Mouse (Mus musculus): ENCODE results near the gene Hip1r. TPM values are rescaled to one million over a fixed set of nuclear protein-coding genes. Genes with fewer than 3 reads are reported as not detected.

The Hip1r gene
- total RNA-seq, 2 experiments from 2014 or later: 7.2 to 11.1 TPM

DNA sequence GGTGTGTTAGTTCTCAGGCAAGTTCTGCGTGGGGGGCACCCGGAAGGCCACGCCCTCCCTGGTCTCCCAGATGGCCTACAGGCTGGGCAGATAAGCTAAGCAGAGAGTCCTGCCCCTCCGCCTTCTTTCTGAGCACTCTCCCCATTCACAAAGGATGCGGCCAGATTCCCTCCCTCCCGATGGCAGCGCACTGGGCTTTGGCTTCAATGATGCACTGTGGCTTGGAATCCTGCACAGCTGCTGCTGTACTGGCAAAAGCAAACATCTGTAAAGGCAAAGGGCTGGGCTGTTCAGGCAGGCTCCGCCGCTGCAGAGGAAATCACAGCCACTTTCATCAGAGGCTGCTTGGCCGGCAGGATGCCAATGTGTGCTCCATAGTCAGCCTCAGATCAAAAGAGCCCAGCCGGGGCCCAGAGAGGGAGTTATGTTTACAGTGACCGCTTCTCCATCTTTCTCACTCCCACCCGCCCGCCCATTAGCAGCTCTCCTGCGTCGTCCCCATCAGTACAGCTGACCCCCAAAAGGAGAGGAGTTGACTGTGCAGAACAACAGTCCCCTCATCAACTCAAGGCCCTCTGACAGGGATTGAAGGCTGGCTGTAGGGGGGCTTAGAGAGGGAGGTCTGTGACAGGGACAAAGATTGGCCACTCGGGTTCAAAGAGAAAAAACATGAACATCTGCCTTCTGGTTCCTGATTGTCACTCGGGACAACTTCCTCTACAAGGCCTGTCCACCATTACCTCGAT, 37.7 kb downstream of the Hip1r start:
- intact Hi-C loops (cut with DNase I; ENCODE audit: low total_unique reads): loop anchor here (5.0 kb wide), 1 partner anchor 36 kb away; no protein-coding TSS in a partner anchor
- peak; percentile 75 for DNase-seq

DNA sequence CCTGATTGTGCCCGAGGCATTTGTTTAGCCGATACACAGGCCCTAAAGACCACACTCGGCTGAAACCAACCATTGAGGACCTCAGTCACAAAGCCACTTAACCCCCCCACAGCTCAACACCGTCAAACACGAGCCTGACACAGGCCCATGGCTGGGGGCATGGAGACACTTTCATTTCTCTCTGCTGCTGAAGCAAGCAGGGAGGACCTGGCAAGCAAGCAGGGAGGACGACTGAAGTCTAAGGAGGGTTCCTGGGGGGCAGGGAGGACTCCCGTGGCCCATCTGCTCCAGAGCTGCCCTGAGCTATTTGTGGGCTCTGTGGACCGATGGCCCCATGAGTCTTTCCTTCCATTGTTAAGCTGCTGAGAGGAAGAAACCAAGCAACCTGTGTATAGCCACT, 38.5 kb downstream of the Hip1r start:
- intact Hi-C loops (cut with DNase I; ENCODE audit: low total_unique reads): loop anchor here (5.0 kb wide), 1 partner anchor 35 kb away; no protein-coding TSS in a partner anchor
- no peak for DNase-seq

DNA sequence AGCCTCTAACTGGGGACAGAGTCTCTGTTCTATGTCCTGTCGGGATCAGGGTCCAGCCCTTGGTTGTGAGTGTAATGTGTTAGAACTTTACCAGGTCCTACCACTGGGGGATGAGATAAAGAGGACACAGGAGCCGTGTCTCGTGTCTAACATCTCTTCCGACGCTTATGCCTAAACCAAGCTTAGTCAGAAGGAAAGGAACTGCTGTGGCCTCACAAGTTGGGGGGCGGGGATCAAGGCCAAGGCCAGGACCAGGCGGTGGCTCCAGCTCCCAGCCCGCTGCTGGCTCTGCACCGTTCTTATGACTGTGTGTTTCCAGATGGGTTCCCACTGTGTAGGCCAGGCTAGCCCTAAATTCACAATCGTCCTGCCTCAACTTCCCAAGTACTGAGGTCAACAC, 39.5 kb downstream of the Hip1r start:
- intact Hi-C loops (cut with DNase I; ENCODE audit: low total_unique reads): loop anchor here (5.0 kb wide), 1 partner anchor 34 kb away; no protein-coding TSS in a partner anchor
- no peak for DNase-seq

DNA sequence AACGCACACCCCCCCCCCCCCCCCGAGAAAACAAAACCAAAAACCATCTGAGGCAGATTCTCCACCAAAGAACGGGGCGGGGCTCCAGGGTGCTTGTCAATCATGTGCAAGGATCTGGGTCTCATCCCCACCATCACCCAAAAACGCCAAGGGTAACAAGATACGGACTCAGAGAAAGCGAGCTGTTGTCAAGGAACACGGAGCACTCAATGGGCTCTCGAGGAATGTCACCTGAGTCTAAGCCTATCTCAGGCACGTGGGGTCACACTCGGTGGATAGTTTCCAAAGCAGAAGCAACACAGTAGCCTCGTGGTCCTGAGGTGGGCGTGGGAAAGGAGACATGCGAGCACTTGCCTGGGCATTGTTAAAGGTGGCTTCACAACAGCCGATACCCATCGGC, 40.3 kb downstream of the Hip1r start:
- intact Hi-C loops (cut with DNase I; ENCODE audit: low total_unique reads): loop anchor here (5.0 kb wide), 1 partner anchor 34 kb away; no protein-coding TSS in a partner anchor
- DNase-seq: no peak

DNA sequence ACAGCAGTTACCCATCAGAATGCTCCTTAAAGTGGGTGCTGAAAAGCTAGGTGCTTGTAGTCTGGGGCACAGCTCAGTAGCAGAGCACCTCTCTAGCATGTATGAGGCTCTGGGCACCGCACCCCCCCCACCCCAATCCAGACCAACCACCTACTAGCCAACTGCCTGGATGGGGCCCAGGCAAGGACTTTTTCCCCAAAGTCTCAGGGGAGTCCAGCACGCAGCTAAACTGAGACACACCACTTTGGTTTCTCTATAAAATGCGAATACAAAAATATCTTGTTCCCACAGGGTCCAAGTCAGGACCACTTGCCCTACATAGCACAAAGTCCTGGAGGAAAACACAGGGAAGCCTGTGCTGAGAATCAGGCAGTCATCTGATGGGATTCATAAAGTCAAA, 40.8 kb downstream of the Hip1r start:
- no peak for DNase-seq
- intact Hi-C loops (cut with DNase I; ENCODE audit: low total_unique reads): loop anchor here (5.0 kb wide), 1 partner anchor 33 kb away; no protein-coding TSS in a partner anchor

DNA sequence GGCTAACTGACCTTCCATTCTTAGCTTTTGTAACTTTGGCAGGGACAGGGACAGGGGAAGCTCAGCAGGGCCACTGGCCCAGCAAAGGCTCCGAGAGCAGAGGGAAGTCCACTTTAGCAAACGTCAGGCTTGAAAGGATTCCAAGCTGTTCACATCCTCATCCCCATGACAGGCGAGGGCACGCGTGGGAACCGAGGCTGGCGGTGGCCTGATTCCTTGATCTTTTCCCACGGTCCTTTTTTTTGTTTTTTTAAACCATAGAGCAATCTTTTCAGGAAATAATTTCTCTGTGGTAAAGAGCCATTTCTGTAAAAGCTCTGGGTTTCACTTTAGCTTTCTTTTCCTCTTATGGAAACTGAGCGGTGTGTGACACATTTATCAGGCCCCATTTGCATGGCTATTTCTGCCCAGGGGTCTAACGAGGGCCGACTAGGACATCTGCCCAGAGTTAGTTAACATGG, 41.4 kb downstream of the Hip1r start:
- no peak for DNase-seq
- intact Hi-C loops (cut with DNase I; ENCODE audit: low total_unique reads): loop anchor here (5.0 kb wide), 1 partner anchor 32 kb away; no protein-coding TSS in a partner anchor

DNA sequence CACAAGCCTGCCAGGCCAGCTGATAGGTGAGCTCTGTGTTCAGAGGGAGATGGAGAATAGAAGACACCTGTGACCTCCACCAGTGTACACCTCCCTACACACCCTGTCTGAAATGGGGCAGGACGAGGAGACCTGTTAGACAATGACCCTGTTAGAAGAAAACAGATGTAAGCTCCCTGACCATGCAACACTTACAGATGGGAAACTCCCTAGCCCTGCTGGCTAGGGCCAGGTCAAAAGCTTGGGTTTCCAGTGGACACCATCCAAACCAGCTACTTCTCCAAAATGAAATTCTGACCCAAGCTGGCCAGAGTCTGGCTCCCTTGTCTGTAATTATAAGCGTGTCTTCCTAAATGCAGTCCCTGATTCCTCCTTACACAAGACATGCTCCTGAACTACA, 42.3 kb downstream of the Hip1r start:
- DNase-seq: no peak
- intact Hi-C loops (cut with DNase I; ENCODE audit: low total_unique reads): no loop called here

DNA sequence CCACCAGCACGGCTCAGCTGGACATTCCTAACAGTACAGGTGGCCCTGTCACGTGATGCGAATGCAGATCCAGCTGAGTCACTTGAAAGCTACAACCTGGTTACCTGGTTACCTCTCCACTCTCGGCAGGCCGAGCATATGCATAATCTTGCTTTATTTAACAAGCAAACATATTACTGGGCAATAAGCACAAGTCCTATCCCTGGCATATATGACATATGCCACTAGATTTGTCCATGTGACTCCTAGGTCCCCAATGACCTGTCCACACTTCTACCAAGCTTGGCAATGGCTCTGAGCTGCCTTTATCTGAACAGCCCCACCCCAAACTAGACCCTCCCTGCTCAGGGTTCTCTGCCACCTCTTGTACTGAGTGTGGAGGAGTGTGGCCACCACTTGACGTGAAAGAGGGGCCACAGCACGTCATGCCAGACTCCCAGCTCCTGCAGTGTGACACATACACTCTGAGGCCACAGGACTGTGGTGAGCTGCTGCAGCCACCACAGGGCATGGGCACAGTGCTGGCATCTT, 42.9 kb downstream of the Hip1r start:
- intact Hi-C loops (cut with DNase I; ENCODE audit: low total_unique reads): no loop called here
- no peak for DNase-seq

DNA sequence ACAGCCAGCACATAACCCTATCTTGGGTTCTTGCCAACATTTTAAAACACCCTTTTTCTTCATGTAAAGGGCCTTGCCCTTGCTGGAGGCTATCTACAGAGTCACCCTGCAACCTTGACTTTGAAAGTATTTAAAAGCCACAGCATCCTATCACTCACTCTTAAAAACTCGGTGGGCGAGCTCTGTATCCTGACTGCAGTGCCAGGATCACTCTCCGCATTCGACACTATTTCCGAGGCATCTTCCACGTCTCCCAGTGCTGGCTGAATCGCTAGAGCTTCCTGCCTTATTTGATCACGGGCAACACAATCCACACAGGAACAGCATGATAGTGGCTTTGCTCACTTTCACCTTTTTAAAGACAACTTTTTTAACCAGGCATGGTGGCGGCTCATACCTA, 44.5 kb downstream of the Hip1r start:
- no peak for DNase-seq
- intact Hi-C loops (cut with DNase I; ENCODE audit: low total_unique reads): no loop called here

DNA sequence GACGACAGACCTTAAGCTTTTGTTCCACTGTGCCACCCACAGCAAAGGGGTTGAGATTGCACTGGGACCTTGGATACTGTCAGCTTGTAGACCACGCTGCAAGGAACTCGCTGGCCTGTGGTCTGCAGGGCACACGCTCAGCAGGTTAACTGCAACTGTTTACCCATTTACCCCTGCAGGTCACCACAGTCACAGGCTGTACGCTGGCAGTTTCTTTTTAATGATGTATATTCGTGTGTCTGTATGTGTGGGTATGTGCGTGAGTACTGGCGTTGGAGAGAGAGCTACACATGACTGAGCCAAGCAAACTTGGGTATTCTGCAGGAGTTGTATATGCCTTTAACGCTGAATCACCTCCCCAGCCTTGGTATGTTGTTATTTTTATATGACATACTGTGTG, 45.2 kb downstream of the Hip1r start:
- intact Hi-C loops (cut with DNase I; ENCODE audit: low total_unique reads): no loop called here
- DNase-seq: no peak

DNA sequence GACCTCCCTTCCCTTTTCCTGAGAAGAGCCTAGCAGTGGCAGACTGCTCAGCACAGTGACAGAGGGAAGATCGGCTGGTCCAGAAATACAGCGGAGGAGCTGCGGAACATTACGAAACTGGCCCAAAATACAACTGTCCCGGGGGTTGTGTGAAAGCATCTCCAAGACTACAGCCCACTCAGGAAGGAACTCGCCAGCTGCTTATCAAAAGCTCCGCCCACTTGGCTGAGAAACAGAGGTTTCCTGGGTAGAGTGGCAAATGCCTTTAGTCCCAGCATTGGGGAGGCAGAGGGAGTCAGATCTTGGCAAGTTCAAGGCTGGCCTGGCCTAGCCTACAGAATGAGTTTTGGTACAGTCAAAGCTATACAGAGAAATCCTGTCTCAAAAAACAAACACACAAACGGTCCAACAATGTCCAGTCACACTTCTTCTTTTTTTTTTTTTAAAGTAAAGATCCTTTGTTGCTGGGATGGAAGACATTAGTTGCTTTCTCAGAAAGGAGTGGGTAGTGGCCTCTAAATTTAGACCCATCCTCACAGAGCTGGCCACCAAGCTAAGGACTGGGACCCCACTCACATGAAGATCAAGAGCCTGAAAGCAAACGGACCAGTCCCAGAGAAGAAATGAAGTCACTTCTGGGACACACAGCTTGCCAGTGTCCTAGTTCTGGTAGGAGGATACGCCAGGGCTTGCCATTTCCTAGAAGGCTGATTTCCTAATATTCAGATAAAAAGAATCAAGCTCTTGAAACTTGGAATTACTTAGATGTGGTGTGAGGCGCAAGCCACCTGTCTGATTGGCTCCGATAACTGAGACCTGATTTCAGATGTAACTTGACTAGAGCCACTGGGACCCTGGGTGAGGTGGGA, 46.2 kb downstream of the Hip1r start:
- intact Hi-C loops (cut with DNase I; ENCODE audit: low total_unique reads): no loop called here

DNA sequence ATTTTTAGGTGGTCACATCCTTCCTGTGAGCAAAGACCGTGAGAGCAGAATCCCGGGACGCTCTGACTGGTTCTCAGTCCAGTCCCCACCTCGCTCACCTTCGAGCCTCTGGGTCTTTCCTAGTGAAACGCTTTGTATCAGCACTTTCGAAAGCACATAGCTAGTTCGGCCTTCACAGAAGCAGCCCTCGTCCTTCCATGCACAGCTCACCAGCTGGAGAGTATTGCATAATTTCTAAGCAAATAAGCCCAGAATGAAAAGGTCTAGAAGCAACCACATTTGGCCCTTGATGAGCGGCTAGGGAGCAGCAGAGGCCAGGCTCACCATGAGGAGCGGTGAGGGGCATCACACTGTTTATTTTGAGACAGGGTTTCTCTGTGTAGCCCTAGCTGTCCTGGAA, 47.7 kb downstream of the Hip1r start:
- no peak for DNase-seq
- intact Hi-C loops (cut with DNase I; ENCODE audit: low total_unique reads): no loop called here

More for the DNA sequence above, 46.2 kb downstream of the Hip1r start:
- DNase-seq: no peak

DNA sequence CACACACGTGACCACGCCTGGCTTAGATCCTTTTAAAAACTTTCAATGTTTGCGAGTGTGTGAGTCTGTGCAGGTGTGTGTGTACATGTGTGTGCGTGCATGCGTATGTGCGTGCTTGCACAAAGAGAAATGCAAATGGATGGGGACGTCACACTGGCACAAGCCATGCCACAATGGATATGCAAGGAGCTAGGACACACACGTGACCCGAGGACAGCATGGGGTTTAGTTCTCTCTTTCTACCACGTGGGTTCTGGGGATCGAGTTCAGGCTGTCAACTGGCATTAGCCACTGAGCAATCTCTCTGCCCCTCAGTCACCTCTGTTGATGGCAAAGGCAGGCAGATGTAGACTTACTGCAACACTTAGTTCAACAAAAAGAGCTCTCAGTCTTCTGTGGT, 48.3 kb downstream of the Hip1r start:
- intact Hi-C loops (cut with DNase I; ENCODE audit: low total_unique reads): no loop called here

DNA sequence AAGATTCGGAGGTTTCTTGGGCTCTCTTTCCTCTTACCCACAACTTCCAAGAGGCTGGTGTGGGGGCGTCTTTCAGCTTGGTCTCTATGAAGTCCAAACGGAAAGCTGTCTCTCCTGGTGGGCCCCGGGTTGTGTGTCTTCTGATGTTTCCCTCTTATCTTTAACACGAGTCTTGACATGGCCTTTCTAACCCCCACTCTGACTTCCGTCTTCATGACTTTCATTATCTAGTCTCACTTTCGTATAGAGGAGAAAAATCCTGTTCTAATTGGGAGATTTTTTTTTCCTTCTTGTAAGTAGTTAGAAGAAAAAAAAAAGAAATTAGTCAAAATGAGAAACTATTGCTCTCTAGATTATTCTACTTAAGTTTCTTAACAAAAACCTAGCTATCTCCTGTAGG, 48.9 kb downstream of the Hip1r start:
- no peak for DNase-seq
- intact Hi-C loops (cut with DNase I; ENCODE audit: low total_unique reads): no loop called here

More for the DNA sequence above, 48.3 kb downstream of the Hip1r start:
- no peak for DNase-seq

DNA sequence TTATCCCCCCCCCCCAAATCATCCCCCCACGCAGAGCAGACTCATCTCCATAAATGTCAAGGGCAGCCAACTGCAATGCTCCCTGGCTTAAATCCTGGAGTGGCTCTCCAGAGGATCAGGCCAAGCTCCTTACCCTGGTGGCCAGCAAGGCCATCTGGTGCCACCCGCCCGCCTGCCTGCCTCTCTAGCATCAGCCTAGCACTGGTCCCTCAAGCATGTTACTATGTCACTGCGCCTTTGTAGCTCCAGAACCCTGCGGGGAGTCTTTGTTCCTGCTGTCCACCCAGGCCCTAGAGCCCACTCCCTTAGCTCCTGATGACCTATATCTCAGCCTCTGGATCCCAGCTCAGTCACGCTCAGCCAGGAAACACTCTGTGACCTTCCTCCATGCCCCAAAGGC, 51.2 kb downstream of the Hip1r start:
- no peak for DNase-seq
- intact Hi-C loops (cut with DNase I; ENCODE audit: low total_unique reads): no loop called here

DNA sequence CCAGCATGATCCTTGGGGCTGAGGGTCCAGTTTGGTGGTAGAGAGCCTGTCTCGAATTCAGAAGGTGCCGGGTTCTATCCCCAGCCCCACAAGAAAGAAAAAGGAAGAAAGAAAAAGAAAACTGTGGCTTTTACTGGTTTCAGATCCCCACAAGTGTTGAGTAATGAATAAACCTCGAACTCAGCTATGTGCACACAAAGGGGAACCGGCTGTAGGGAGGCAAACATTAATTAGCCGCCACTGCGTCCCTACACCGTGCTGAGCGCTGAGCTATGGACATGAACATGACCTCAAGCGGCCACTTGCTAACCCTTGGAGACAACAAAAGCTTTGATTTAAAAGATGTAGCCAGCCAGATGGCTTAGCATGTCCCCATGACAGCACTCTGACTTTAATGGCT, 51.7 kb downstream of the Hip1r start:
- intact Hi-C loops (cut with DNase I; ENCODE audit: low total_unique reads): no loop called here
- DNase-seq: no peak

DNA sequence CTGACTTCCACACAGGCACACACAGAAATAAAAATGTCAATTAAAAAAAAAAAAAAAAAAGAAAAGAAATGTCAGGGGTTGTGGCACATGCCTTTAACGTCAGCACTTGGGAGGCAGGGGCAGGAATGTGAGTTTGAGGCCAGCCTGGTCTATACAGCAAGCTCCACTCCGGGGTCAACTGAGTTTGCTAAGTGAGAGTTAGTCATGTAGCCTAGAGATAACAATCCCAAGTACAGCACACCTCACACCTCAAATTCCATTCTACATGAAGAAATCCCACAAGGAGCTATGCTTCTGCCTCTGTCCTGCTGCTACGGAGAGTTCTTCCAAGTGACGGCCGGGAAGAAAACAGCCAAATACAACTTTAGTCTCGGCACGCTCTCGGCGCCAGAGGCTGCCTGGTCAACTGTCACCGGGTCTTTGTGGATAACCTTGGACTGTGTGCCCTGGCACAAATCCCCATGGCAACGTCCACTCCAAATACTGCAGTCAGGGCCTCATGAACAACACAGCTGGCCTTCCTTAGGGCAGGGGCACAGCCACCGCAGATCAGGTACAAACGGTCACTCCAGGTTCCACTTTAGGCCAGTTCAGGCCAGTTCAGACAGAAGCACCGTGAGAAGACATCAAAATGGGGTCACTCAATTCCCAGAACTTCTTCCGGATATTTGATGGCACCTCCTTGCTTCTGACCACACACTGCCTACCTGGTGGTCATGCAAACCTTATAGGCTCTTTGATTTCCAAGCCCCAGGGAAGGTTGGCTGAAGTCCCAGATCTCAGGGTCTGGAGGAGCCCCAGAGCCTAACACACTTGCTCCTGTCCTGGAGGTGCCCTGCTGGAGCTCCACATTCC, 52.4 kb downstream of the Hip1r start:
- DNase-seq: no peak

DNA sequence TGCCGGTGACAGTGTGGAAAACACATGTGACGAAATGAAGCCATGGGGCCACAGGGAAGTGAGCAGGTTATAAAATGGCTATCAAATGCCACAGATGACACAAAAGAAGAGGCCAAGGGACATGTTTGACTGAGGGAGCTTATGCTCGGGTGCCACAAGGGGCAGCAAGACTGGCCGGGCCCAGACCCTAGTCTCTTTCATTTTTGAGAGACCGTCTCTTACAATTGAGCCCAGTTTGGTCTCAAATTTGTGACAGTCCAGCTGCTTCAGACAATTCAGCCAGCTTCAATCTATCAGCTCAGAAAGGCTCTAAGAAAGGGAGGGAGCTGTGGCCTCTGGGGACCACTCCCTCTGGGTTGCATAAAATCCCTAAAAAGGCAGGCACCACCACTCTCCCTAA, 53.1 kb downstream of the Hip1r start:
- DNase-seq: no peak
- intact Hi-C loops (cut with DNase I; ENCODE audit: low total_unique reads): no loop called here

More for the DNA sequence above, 52.4 kb downstream of the Hip1r start:
- intact Hi-C loops (cut with DNase I; ENCODE audit: low total_unique reads): no loop called here
